Mouse (Mus musculus): ENCODE measurements at regions not wholly inside any gene's neighbourhood (a gene's known extent, or its start where the extent isn't known, plus 50 kb on each side); places are given as distances from the start of the nearest gene placed in this dataset.
A peak's percentile ranks its signal among the peaks of the same experiment; 100 is the strongest.

GRCm38 (mm10) chr7:116915797-116916196 lies 411.6 kb downstream of the Nucb2 start:
- Histone ChIP-seq H3K27me3 (no peaks in the 10 kb centered on the region), H3K9me3 (replicated peaks) (no peaks in the 10 kb centered on the region), H3K9ac (no peak overlapping the region), H3K4me2 (no peak overlapping the region), H3K27ac (no peak overlapping the region), H3K4me1 (replicated peaks) (peaks cover 4% of the 10 kb centered on the region), H3K4me3 (replicated peaks) (no peak overlapping the region), H3K36me3 (no peaks in the 10 kb centered on the region)
- 22% methylated on average over 6 of the region's 6 CpGs for WGBS (ENCODE audit: insufficient replicate concordance)
- ATAC-seq (ENCODE audit: low read depth): peak; percentile 55; the same call in 1 of the 2 replicates
- DNase-seq: no peak

DNA sequence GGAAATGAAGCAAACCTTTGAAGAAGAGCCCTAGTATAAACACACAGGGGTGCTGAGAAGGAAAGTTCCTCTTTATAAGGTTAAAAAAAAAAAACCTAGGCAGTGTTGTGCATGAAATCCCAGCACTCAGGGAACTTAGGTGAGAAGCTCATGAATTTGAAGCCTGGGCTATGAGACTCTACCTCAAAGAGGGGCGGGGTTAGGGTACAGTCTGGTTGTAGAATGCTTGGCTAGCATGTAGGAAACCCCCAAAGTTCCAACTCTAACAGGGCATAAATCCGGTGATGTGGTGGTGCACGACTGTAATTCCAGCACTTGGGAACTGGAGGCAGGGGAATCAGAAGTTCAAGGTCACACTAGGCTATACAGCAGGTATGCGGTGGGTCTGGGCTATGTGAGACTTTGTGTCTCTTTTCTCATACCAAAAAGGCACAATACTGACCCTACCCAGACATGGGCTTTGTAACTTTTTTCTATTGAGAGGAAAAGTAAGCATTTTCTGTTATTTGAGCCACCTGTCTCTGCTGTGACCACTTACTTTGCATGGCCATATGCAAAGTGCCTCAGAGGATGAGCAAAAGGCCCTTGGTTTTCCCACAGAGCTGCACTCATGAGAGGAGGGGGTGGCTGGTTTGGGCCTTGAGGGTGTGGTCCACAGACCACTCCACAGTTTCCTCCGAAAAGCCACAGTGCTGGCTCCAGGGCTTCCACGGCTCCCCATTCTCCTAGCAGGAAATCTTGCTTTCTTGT lies 413.9 kb downstream of the Nucb2 start:
- H3K27me3 ChIP-seq: no peaks in the 10 kb centered on the region
- DNase-seq (no peak), ATAC-seq (ENCODE audit: low read depth) (no peak)
- no peaks in the 10 kb centered on the region for H3K9me3 ChIP-seq (replicated peaks)
- H3K4me3 ChIP-seq (replicated peaks): no peak overlapping the region
- H3K36me3 ChIP-seq: no peaks in the 10 kb centered on the region
- H3K27ac ChIP-seq: no peak overlapping the region
- H3K4me2 ChIP-seq: no peak overlapping the region
- H3K4me1 ChIP-seq (replicated peaks): peaks cover 4% of the 10 kb centered on the region
- H3K9ac ChIP-seq: no peak overlapping the region
- 58% methylated on average over 6 of the region's 6 CpGs for WGBS (ENCODE audit: insufficient replicate concordance)

DNA sequence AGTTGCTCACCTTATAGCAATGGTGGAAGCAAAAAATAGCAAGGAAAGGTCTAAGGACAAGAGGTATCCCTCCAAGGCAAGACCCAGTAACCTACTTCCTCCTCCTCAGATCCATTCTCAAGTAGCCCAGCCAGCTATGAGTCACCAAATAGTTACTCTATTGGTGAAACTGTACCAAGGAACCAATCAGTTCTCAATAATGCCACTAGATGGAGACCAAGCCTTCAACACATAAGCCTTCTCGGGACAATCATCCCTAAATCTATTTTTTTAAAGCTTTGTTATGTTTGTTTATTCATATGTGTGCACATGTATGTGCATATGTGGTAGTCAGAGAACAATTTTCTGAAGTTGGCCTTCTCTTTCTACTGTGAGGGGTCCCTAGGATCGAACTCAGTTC lies 434.3 kb upstream of the Xylt1 start:
- H3K4me1 ChIP-seq (replicated peaks): no peaks in the 10 kb centered on the region
- DNase-seq (no peak), ATAC-seq (ENCODE audit: low read depth) (no peak)
- H3K4me2 ChIP-seq: no peak overlapping the region
- H3K9ac ChIP-seq: no peak overlapping the region
- WGBS (ENCODE audit: insufficient replicate concordance): 61% methylated on average over 2 of the region's 2 CpGs
- no peaks in the 10 kb centered on the region for H3K36me3 ChIP-seq
- no peak overlapping the region for H3K4me3 ChIP-seq (replicated peaks)
- H3K27ac ChIP-seq: no peak overlapping the region
- H3K9me3 ChIP-seq (replicated peaks): 0 out of 2 replicates have a peak, but pooled peaks cover 3% of the 10 kb centered on the region
- H3K27me3 ChIP-seq: no peaks in the 10 kb centered on the region

DNA sequence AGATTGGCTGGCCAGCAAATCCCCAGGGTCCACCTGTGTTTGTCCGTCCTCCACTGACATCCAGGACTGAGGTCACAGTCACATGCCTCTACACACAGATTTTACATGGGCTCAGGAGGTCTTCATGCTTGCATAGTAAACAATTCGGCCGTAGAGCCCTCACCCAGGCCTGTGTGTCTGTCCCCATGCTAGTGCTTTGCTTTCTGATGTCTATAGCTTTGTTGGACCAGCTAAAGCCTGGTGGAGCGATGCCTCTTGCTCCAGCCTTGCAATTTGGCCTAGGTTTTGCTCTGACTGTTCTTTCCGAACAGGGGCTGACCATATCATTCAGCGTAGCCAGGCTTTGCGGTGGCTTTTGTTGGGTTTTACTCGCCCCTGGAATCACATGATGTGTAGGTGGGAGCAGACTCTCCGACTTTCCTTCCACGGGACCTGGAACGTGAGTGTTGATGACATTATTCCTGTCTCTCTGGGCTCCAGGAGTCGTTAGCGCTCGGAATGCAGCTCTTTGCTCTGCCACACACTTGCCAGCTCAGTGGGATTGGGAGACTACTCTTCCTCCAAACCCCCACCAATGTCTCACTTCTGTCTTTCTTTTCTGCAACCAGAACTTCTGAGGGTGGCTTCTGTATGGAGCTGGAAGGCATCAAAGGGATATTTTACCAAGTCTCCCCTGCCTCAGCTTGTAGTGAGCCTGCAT lies 421.4 kb upstream of the Xylt1 start:
- Histone ChIP-seq H3K27me3 (no peaks in the 10 kb centered on the region), H3K9ac (no peak overlapping the region), H3K9me3 (replicated peaks) (no peaks in the 10 kb centered on the region), H3K4me3 (replicated peaks) (no peak overlapping the region), H3K4me2 (no peak overlapping the region), H3K36me3 (no peaks in the 10 kb centered on the region), H3K27ac (no peak overlapping the region), H3K4me1 (replicated peaks) (no peaks in the 10 kb centered on the region)
- WGBS (ENCODE audit: insufficient replicate concordance): 65% methylated on average over 14 of the region's 14 CpGs
- DNase-seq: no peak
- no peak for ATAC-seq (ENCODE audit: low read depth)

DNA sequence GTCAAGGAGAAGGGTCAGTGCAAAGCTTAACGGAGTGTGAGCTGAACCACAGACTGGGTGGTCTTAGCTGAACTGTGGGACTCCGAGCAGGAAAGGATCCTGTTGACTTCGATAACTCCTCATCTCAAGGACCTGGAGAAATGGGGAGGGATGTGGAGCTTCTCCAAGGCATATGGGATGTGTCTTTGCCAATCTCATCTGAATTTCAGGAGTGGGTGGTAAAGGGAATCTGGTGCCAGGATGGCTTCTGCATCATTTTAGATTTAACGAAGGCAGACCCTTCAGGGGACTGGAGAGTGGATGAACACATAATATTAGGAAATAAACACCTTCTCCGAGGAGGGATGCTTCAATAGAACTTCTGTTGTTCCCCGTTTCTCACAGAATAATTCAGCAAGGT lies 416.9 kb upstream of the Xylt1 start:
- ATAC-seq (ENCODE audit: low read depth): no peak
- 46% methylated on average over 6 of the region's 6 CpGs for WGBS (ENCODE audit: insufficient replicate concordance)
- Histone ChIP-seq H3K4me1 (replicated peaks) (no peaks in the 10 kb centered on the region), H3K27me3 (no peaks in the 10 kb centered on the region), H3K4me3 (replicated peaks) (no peak overlapping the region), H3K9ac (no peak overlapping the region), H3K36me3 (no peaks in the 10 kb centered on the region), H3K9me3 (replicated peaks) (no peaks in the 10 kb centered on the region), H3K4me2 (no peak overlapping the region), H3K27ac (no peak overlapping the region)
- DNase-seq: no peak

GRCm38 (mm10) chr7:116991351-116991750 lies 389.4 kb upstream of the Xylt1 start:
- no peak overlapping the region for H3K4me3 ChIP-seq (replicated peaks)
- ATAC-seq (ENCODE audit: low read depth) (no peak), DNase-seq (no peak)
- H3K27ac ChIP-seq: no peak overlapping the region
- no peaks in the 10 kb centered on the region for H3K27me3 ChIP-seq
- H3K36me3 ChIP-seq: no peaks in the 10 kb centered on the region
- H3K4me1 ChIP-seq (replicated peaks): no peaks in the 10 kb centered on the region
- no peak overlapping the region for H3K4me2 ChIP-seq
- no peak overlapping the region for H3K9ac ChIP-seq
- no peaks in the 10 kb centered on the region for H3K9me3 ChIP-seq (replicated peaks)
- WGBS (ENCODE audit: insufficient replicate concordance): 50% methylated on average over 2 of the region's 2 CpGs

GRCm38 (mm10) chr7:116992166-116992565 lies 388.6 kb upstream of the Xylt1 start:
- H3K27me3 ChIP-seq: no peaks in the 10 kb centered on the region
- no peaks in the 10 kb centered on the region for H3K36me3 ChIP-seq
- no peak overlapping the region for H3K9ac ChIP-seq
- H3K4me2 ChIP-seq: no peak overlapping the region
- ATAC-seq (ENCODE audit: low read depth) (no peak), DNase-seq (no peak)
- H3K4me1 ChIP-seq (replicated peaks): no peaks in the 10 kb centered on the region
- no peak overlapping the region for H3K27ac ChIP-seq
- no peak overlapping the region for H3K4me3 ChIP-seq (replicated peaks)
- no peaks in the 10 kb centered on the region for H3K9me3 ChIP-seq (replicated peaks)

DNA sequence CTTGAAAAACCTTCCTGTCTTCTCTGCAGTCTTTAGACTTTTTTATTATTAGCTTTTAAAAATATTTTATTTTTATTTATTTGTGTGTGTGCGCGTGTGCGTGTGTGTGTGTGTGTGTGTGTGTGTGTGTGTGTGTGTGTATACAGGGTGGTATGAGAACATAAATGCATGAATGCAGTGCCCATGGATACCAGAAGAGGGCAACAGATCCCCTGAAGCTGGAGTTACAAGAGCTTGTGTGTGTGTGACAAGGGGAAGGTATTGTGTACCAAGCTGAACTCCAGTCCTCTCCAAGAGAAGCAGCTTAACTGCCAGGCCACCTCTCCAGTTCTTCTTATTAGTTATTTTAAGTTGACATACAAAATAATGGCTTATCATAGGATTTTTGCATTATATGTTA lies 385.0 kb upstream of the Xylt1 start:
- 89% methylated on average over 3 of the region's 3 CpGs for WGBS (ENCODE audit: insufficient replicate concordance)
- ATAC-seq (ENCODE audit: low read depth): no peak
- no peak overlapping the region for H3K9ac ChIP-seq
- H3K9me3 ChIP-seq (replicated peaks): no peaks in the 10 kb centered on the region; the same call in 1 of the 2 replicates
- DNase-seq: no peak
- no peaks in the 10 kb centered on the region for H3K4me1 ChIP-seq (replicated peaks)
- H3K27me3 ChIP-seq: no peaks in the 10 kb centered on the region
- H3K4me3 ChIP-seq (replicated peaks): no peak overlapping the region
- no peaks in the 10 kb centered on the region for H3K36me3 ChIP-seq
- no peak overlapping the region for H3K27ac ChIP-seq
- no peak overlapping the region for H3K4me2 ChIP-seq

GRCm38 (mm10) chr7:117003167-117003566 lies 377.6 kb upstream of the Xylt1 start:
- Histone ChIP-seq H3K4me3 (replicated peaks) (no peak overlapping the region), H3K27me3 (no peaks in the 10 kb centered on the region), H3K9me3 (replicated peaks) (no peaks in the 10 kb centered on the region; the same call in 1 of the 2 replicates), H3K9ac (no peak overlapping the region), H3K4me1 (replicated peaks) (no peaks in the 10 kb centered on the region), H3K27ac (no peak overlapping the region), H3K36me3 (no peaks in the 10 kb centered on the region), H3K4me2 (no peak overlapping the region)
- ATAC-seq (ENCODE audit: low read depth) (no peak), DNase-seq (no peak)

- Histone ChIP-seq H3K9me3 (replicated peaks) (no peaks in the 10 kb centered on the region), H3K9ac (no peak overlapping the region), H3K27me3 (no peaks in the 10 kb centered on the region), H3K36me3 (no peaks in the 10 kb centered on the region), H3K4me2 (no peak overlapping the region), H3K4me3 (replicated peaks) (no peak overlapping the region), H3K4me1 (replicated peaks) (no peaks in the 10 kb centered on the region), H3K27ac (no peak overlapping the region)
- DNase-seq (no peak), ATAC-seq (ENCODE audit: low read depth) (no peak)
- WGBS (ENCODE audit: insufficient replicate concordance): 55% methylated on average over 1 of the region's 1 CpGs
Measured at GRCm38 (mm10) chr7:117018349-117018748, 362.4 kb upstream of the Xylt1 start.

GRCm38 (mm10) chr7:117021716-117022115 lies 359.1 kb upstream of the Xylt1 start:
- Histone ChIP-seq H3K4me3 (replicated peaks) (no peak overlapping the region), H3K4me1 (replicated peaks) (no peaks in the 10 kb centered on the region), H3K4me2 (no peak overlapping the region), H3K27ac (no peak overlapping the region), H3K36me3 (no peaks in the 10 kb centered on the region), H3K9ac (no peak overlapping the region), H3K27me3 (no peaks in the 10 kb centered on the region), H3K9me3 (replicated peaks) (peaks cover 3% of the 10 kb centered on the region; the same call in 1 of the 2 replicates)
- 31% methylated on average over 4 of the region's 4 CpGs for WGBS (ENCODE audit: insufficient replicate concordance)
- no peak for ATAC-seq (ENCODE audit: low read depth)
- DNase-seq: no peak

- Histone ChIP-seq H3K9me3 (replicated peaks) (no peaks in the 10 kb centered on the region), H3K27me3 (no peaks in the 10 kb centered on the region), H3K27ac (no peak overlapping the region), H3K4me1 (replicated peaks) (no peaks in the 10 kb centered on the region), H3K9ac (no peak overlapping the region), H3K4me2 (no peak overlapping the region), H3K4me3 (replicated peaks) (no peak overlapping the region), H3K36me3 (no peaks in the 10 kb centered on the region)
- ATAC-seq (ENCODE audit: low read depth) (no peak), DNase-seq (no peak)
- WGBS (ENCODE audit: insufficient replicate concordance): 66% methylated on average over 9 of the region's 9 CpGs
Measured at GRCm38 (mm10) chr7:117044926-117045325, 335.9 kb upstream of the Xylt1 start.

Data from liver, embryonic 13.5 days (tissue).